Mouse (Mus musculus) lung, postnatal 0 days (tissue): ENCODE results near the gene Znrf3.

ENCODE experiments used
- CTCF ChIP-seq: IDR thresholded peaks from 2 replicates; pipeline ENCODE4 v1.5.1; 2016; ENCODE audit warnings: antibody characterized with exemption, mild to moderate bottlenecking
- EP300 ChIP-seq: IDR thresholded peaks from 2 replicates; pipeline ENCODE4 v1.6.1; 2016; ENCODE audit warnings: antibody characterized with exemption, mild to moderate bottlenecking, control low read depth

GRCm38 (mm10) chr11:5271274-5272065 is 173.2 kb downstream of the Znrf3 start:
- TF ChIP-seq CTCF = no peak
- TF ChIP-seq EP300 = no peak
